Mouse (Mus musculus) v-Abl transformed pro-B cells (cell line): ENCODE results near the gene Spns2.

Experiments used
- in situ Hi-C, 2 experiments: fragments of 400-800 bp; cut with MboI; formaldehyde crosslinking; loops; one replicate each; pipeline ENCODE4 v1.15.1; 2025; ENCODE audit not compliant: unreplicated experiment in 2 of 2

The Spns2 gene

GRCm38 (mm10) chr11:72489881-72490301 is at the start of gene Spns2:
TSS of gene Spns2 (minus strand) at chr11:72489904.
- in situ Hi-C loops = loop anchor here in 1 of 2 experiments (5.0 kb wide), 1 partner anchor 37 kb away; no protein-coding TSS in a partner anchor

GRCm38 (mm10) chr11:72538811-72539210 is 49.1 kb upstream of the Spns2 start:
- in situ Hi-C loops = loop anchor here (10.0 to 25.0 kb wide), 3 partner anchors 104 to 1202 kb away; partner anchors contain the start of gene Ggt6 (in 1 of the 2)

- in situ Hi-C loops = loop anchor here (10.0 to 25.0 kb wide), 3 partner anchors 103 to 1201 kb away; partner anchors contain the start of gene Ggt6 (in 1 of the 2)
Observed at GRCm38 (mm10) chr11:72538037-72538755, 48.5 kb upstream of the Spns2 start.

- in situ Hi-C loops = loop anchor here (10.0 to 25.0 kb wide), 3 partner anchors 103 to 1200 kb away; partner anchors contain the start of gene Ggt6 (in 1 of the 2)
Observed at GRCm38 (mm10) chr11:72537503-72537902, 47.8 kb upstream of the Spns2 start.

GRCm38 (mm10) chr11:72535519-72535918 is 45.8 kb upstream of the Spns2 start:
- in situ Hi-C loops = loop anchor here (10.0 to 25.0 kb wide), 3 partner anchors 101 to 1198 kb away; partner anchors contain the start of gene Ggt6 (in 1 of the 2)

GRCm38 (mm10) chr11:72532890-72533289 is 43.2 kb upstream of the Spns2 start:
- in situ Hi-C loops = loop anchor here (10.0 to 25.0 kb wide), 3 partner anchors 98 to 1196 kb away; partner anchors contain the start of gene Ggt6 (in 1 of the 2)

GRCm38 (mm10) chr11:72531632-72532031 is 41.9 kb upstream of the Spns2 start:
- in situ Hi-C loops = loop anchor here (10.0 to 25.0 kb wide), 3 partner anchors 97 to 1194 kb away; partner anchors contain the start of gene Ggt6 (in 1 of the 2)

GRCm38 (mm10) chr11:72531144-72531543 is 41.4 kb upstream of the Spns2 start:
- in situ Hi-C loops = loop anchor here (10.0 to 25.0 kb wide), 3 partner anchors 96 to 1194 kb away; partner anchors contain the start of gene Ggt6 (in 1 of the 2)

GRCm38 (mm10) chr11:72526190-72526589 is 36.5 kb upstream of the Spns2 start:
- in situ Hi-C loops = loop anchor here in 1 of 2 experiments (5.0 to 25.0 kb wide), 3 partner anchors 34 to 1189 kb away; no protein-coding TSS in a partner anchor

- in situ Hi-C loops = loop anchor here (25.0 kb wide), 2 partner anchors 1186 to 1864 kb away; no protein-coding TSS in a partner anchor
Observed at GRCm38 (mm10) chr11:72523711-72524110, 34.0 kb upstream of the Spns2 start.

- in situ Hi-C loops = loop anchor here (25.0 kb wide), 2 partner anchors 1185 to 1865 kb away; no protein-coding TSS in a partner anchor
Observed at GRCm38 (mm10) chr11:72522616-72523041, 32.9 kb upstream of the Spns2 start.

GRCm38 (mm10) chr11:72521598-72522541 is 32.2 kb upstream of the Spns2 start:
- in situ Hi-C loops = loop anchor here (25.0 kb wide), 2 partner anchors 1185 to 1865 kb away; no protein-coding TSS in a partner anchor

GRCm38 (mm10) chr11:72519895-72520294 is 30.2 kb upstream of the Spns2 start:
- in situ Hi-C loops = loop anchor here (25.0 kb wide), 2 partner anchors 1183 to 1867 kb away; no protein-coding TSS in a partner anchor

- in situ Hi-C loops = loop anchor here (25.0 kb wide), 2 partner anchors 1182 to 1868 kb away; no protein-coding TSS in a partner anchor
Observed at GRCm38 (mm10) chr11:72519189-72519588, 29.5 kb upstream of the Spns2 start.

- in situ Hi-C loops = loop anchor here (25.0 kb wide), 2 partner anchors 1181 to 1869 kb away; no protein-coding TSS in a partner anchor
Observed at GRCm38 (mm10) chr11:72518449-72518848, 28.7 kb upstream of the Spns2 start.

- in situ Hi-C loops = loop anchor here (25.0 kb wide), 2 partner anchors 1178 to 1872 kb away; no protein-coding TSS in a partner anchor
Observed at GRCm38 (mm10) chr11:72514967-72515366, 25.3 kb upstream of the Spns2 start.

- in situ Hi-C loops = loop anchor here (25.0 kb wide), 2 partner anchors 1171 to 1879 kb away; no protein-coding TSS in a partner anchor
Observed at GRCm38 (mm10) chr11:72508651-72509050, 18.9 kb upstream of the Spns2 start.

- in situ Hi-C loops = loop anchor here (25.0 kb wide), 2 partner anchors 1170 to 1880 kb away; no protein-coding TSS in a partner anchor
Observed at GRCm38 (mm10) chr11:72507651-72508050, 17.9 kb upstream of the Spns2 start.

- in situ Hi-C loops = loop anchor here (25.0 kb wide), 2 partner anchors 1167 to 1883 kb away; no protein-coding TSS in a partner anchor
Observed at GRCm38 (mm10) chr11:72504016-72504797, 14.5 kb upstream of the Spns2 start.
